Mouse (Mus musculus): ENCODE measurements around the gene Olfr988. TPM values are rescaled to one million over a fixed set of nuclear protein-coding genes. Genes with fewer than 3 reads are reported as not detected.
"Not testable (repeated sequence)": the region's sequence is repeated elsewhere in the genome, so short reads cannot be mapped to it uniquely, and the experiment has no call there.

Gene Olfr988
- not detected for total RNA-seq (2021)
- long read RNA-seq, experiment 1 = 0 reads
- long read RNA-seq, experiment 2 = 0 reads

DNA sequence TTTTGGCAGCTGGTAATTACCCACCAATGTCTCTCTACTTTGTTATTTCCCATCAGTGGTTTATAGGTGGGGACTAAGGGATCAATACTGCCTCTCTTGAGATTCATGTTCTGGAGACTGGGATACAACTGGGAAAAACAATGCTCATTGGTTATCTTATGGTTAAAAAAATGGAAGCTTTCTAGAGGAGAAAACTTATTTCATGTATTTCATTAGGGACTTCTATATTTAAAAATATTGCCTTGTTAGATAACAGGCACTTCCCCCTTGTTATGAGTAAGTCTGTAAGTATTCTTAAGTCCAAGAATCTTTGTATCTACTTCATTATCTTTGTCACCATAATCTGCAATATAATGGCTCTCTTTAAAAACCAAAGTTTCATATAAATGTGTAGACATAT, at the start of gene Olfr988:
Olfr988 (minus strand) TSS at position 101 of the 400 bp plus-strand sequence.
- intact Hi-C loops (cut with DNase I); DNase-seq: not testable (repeated sequence)

DNA sequence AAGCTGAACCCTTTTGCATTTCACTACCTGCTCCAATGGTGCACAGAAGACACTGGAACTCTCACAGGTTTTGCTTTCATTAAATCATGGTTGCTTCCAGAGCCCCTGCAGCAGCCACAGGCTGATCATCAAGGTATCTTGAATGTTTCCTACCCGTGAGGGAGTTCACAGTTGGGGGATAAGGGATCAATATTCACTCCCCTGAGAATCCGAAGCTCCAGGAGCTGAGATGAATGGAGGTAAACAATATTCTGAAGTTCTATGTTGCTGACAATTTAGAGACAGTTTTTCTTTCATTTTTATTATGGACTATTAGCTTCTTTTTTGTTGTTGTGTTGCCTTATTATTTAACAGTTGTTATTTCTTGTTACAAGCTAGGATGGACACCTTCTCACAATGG, 46.3 kb upstream of the Olfr988 start, which contains the start of gene Olfr992:
Olfr992 (minus strand) TSS at position 101 of the 400 bp plus-strand sequence.
- no peak for DNase-seq
- intact Hi-C loops (cut with DNase I) = no loop called here

DNA sequence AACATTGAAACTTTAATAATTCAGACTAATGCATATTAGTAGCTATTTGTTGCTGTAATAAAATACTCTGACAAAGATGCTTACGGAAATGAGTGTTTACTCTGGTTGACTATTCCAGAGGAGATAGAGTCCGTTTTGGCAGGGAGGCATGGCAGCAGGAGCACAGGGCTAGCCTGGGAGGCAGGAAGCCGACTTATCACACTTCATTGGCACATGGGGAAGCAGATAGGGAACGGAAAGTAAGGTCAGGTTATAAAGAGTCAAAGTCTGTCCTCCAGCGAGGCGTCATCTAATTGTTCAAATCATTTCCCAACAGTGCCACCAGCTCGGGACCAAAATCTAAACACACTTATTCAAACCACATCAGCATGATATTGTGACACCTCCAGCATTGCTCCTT, 23.1 kb downstream of the Olfr988 start:
- intact Hi-C loops (cut with DNase I) = no loop called here
- no peak for DNase-seq

DNA sequence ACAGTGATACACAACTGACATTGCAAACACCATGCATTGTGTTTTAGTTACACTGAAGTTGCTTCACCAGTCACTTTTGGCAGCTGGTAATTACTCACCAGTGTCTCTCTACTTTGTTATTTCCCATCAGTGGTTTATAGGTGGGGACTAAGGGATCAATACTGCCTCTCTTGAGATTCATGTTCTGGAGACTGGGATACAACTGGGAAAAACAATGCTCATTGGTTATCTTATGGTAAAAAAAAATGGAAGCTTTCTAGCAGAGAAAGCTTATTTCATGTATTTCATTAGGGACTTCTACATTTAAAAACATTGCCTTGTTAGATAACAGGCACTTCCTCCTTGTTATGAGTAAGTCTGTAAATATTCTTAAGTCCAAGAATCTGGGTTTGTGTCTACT, 23.8 kb downstream of the Olfr988 start, which contains the start of gene Olfr987:
Olfr987 (minus strand) TSS at position 101 of the 400 bp plus-strand sequence.
- DNase-seq; intact Hi-C loops (cut with DNase I): not testable (repeated sequence)

DNA sequence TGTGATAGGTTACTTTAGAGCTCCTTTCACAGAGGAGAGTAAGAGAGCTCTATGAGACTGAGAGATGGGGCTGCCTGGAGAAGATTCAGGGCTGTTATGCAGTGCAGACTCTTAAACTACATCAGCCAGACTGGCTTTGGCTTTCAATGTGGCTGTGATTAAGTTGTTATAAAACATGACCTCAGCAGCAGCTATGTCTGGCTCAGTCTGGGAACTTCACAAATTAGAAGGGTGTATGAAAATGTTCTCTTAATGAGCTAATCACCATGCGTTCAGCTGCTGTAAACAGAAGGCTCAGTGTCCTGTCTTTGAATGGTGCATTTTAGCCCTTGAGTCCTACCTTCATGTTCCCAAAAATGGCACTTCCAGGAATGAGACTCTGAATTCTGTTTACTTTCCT, 43.9 kb downstream of the Olfr988 start:
- intact Hi-C loops (cut with DNase I) = no loop called here
- DNase-seq = peak in 1 of 2 experiments; percentile 1

Other genes starting within 250 kb of the Olfr988 start
- 100 to 1,000 TPM in 1 of 2 experiments, 10 to 100 TPM in 1; 93.4 to 104 TPM for gene Aplnr, start 227.0 kb downstream of the Olfr988 start, total RNA-seq (2021)
- 1 to 10 TPM; 3.1 to 4.3 TPM for gene Lrrc55, start 166.0 kb downstream of the Olfr988 start, total RNA-seq (2021)
- not detected for gene Olfr987, start 23.9 kb downstream of the Olfr988 start, total RNA-seq (2021)
- gene Olfr992, start 46.2 kb upstream of the Olfr988 start, total RNA-seq (2021) = not detected
- gene Olfr993, start 51.6 kb upstream of the Olfr988 start, total RNA-seq (2021) = not detected
- gene Olfr994, start 73.2 kb upstream of the Olfr988 start, total RNA-seq (2021) = not detected
- gene Olfr995, start 80.4 kb upstream of the Olfr988 start, total RNA-seq (2021) = not detected
- not detected for gene 4833423E24Rik, start 155.8 kb upstream of the Olfr988 start, total RNA-seq (2021)
- not detected for gene Olfr996, start 216.0 kb upstream of the Olfr988 start, total RNA-seq (2021)
- not detected for gene Olfr998, start 225.7 kb upstream of the Olfr988 start, total RNA-seq (2021)
- gene Olfr1000, start 248.7 kb upstream of the Olfr988 start, total RNA-seq (2021) = not detected

Data from heart, postnatal 14 days (tissue).